Mouse (Mus musculus): ENCODE measurements around the gene Retreg1. TPM values are rescaled to one million over a fixed set of nuclear protein-coding genes. Genes with fewer than 3 reads are reported as not detected.
"Not testable (repeated sequence)": the region's sequence is repeated elsewhere in the genome, so short reads cannot be mapped to it uniquely, and the experiment has no call there.

Gene Retreg1
- total RNA-seq, 2 experiments from 2014 or later = 27.3 to 49.5 TPM

GRCm38 (mm10) chr15:25948257-25949223 lies 105.6 kb downstream of the Retreg1 start:
- DNase-seq = no peak

- no peak for DNase-seq
Measured at GRCm38 (mm10) chr15:25949696-25950095, 106.7 kb downstream of the Retreg1 start.

GRCm38 (mm10) chr15:25950584-25950983 lies 107.6 kb downstream of the Retreg1 start:
- no peak for DNase-seq

- no peak for DNase-seq
Measured at GRCm38 (mm10) chr15:25951037-25951436, 108.1 kb downstream of the Retreg1 start.

GRCm38 (mm10) chr15:25956001-25956400 lies 113.0 kb downstream of the Retreg1 start:
- DNase-seq = no peak

- no peak for DNase-seq
Measured at GRCm38 (mm10) chr15:25956422-25957117, 113.6 kb downstream of the Retreg1 start.

GRCm38 (mm10) chr15:25957651-25958050 lies 114.7 kb downstream of the Retreg1 start:
- no peak for DNase-seq

- no peak for DNase-seq
Measured at GRCm38 (mm10) chr15:25959375-25959774, 116.4 kb downstream of the Retreg1 start.

- no peak for DNase-seq
Measured at GRCm38 (mm10) chr15:25960231-25960630, 117.3 kb downstream of the Retreg1 start.

- DNase-seq = no peak
Measured at GRCm38 (mm10) chr15:25966220-25966774, 123.3 kb downstream of the Retreg1 start.

GRCm38 (mm10) chr15:25971596-25971995 lies 128.6 kb downstream of the Retreg1 start:
- no peak for DNase-seq

GRCm38 (mm10) chr15:25972758-25973157 lies 129.8 kb downstream of the Retreg1 start:
- no peak for DNase-seq

- DNase-seq = no peak
Measured at GRCm38 (mm10) chr15:25974352-25974751, 131.4 kb downstream of the Retreg1 start.

- no peak for DNase-seq
Measured at GRCm38 (mm10) chr15:25975810-25976209, 132.8 kb downstream of the Retreg1 start.

GRCm38 (mm10) chr15:25983614-25984013 lies 140.6 kb downstream of the Retreg1 start:
- DNase-seq = not testable (repeated sequence)

- DNase-seq = peak; percentile 95
Measured at GRCm38 (mm10) chr15:25984067-25984733, 141.2 kb downstream of the Retreg1 start, which contains the start of gene Zfp622. Gene Zfp622, plus strand, starts transcription at chr15:25984366.

- DNase-seq = peak in 1 of 2 experiments; percentile 42
Measured at GRCm38 (mm10) chr15:25984734-25985492, 141.9 kb downstream of the Retreg1 start.

- peak; percentile 49 to 70 for DNase-seq
Measured at GRCm38 (mm10) chr15:25992992-25993727, 150.2 kb downstream of the Retreg1 start.

GRCm38 (mm10) chr15:25995521-25995920 lies 152.5 kb downstream of the Retreg1 start:
- DNase-seq = no peak

GRCm38 (mm10) chr15:25999545-25999944 lies 156.6 kb downstream of the Retreg1 start:
- DNase-seq = not testable (repeated sequence)
